Mouse (Mus musculus): ENCODE measurements around the gene Rasl12. TPM values are rescaled to one million over a fixed set of nuclear protein-coding genes. Genes with fewer than 3 reads are reported as not detected.

Rasl12 gene
- polyA plus RNA-seq (2012; rRNA removed) = 6.1 and 7.1 TPM in 2 replicates

GRCm38 (mm10) chr9:65398279-65398678, at the start of gene Rasl12:
Gene Rasl12 (plus strand): TSS chr9:65398506.

GRCm38 (mm10) chr9:65360641-65361448, 37.5 kb upstream of the Rasl12 start, which contains the start of gene Ubap1l:
Gene Ubap1l (plus strand): TSS chr9:65361041.

GRCm38 (mm10) chr9:65391613-65391964, 6.7 kb upstream of the Rasl12 start, which contains the start of gene Kbtbd13:
Gene Kbtbd13 (minus strand): TSS chr9:65391652.

GRCm38 (mm10) chr9:65422760-65423501, 24.6 kb downstream of the Rasl12 start, which contains the start of gene Slc51b:
Gene Slc51b (minus strand): TSS chr9:65422955.

GRCm38 (mm10) chr9:65435671-65436301, 37.5 kb downstream of the Rasl12 start, which contains the start of gene Mtfmt:
Gene Mtfmt (plus strand): TSS chr9:65435782.

GRCm38 (mm10) chr9:65460732-65461442, 62.6 kb downstream of the Rasl12 start, which contains the start of gene Spg21:
Gene Spg21 (plus strand): TSS chr9:65460947.

Other genes starting within 250 kb of the Rasl12 start
- 4.9 and 6.8 TPM in 2 replicates for gene Parp16, start 203.2 kb upstream of the Rasl12 start, polyA plus RNA-seq (2012; rRNA removed)
- 0.23 and 0.93 TPM in 2 replicates for gene Cilp, start 133.3 kb upstream of the Rasl12 start, polyA plus RNA-seq (2012; rRNA removed)
- 21.0 and 21.8 TPM in 2 replicates for gene Clpx, start 104.2 kb upstream of the Rasl12 start, polyA plus RNA-seq (2012; rRNA removed)
- gene Pdcd7, start 52.4 kb upstream of the Rasl12 start, polyA plus RNA-seq (2012; rRNA removed) = 15.6 and 16.1 TPM in 2 replicates
- gene Ubap1l, start 37.5 kb upstream of the Rasl12 start, polyA plus RNA-seq (2012; rRNA removed) = 5.6 and 6.2 TPM in 2 replicates
- gene Kbtbd13, start 6.9 kb upstream of the Rasl12 start, polyA plus RNA-seq (2012; rRNA removed) = 0.42 and 0.75 TPM in 2 replicates
- gene Slc51b, start 24.4 kb downstream of the Rasl12 start, polyA plus RNA-seq (2012; rRNA removed) = not detected in 2 replicates
- 25.3 and 27.0 TPM in 2 replicates for gene Mtfmt, start 37.3 kb downstream of the Rasl12 start, polyA plus RNA-seq (2012; rRNA removed)
- 54.4 and 58.0 TPM in 2 replicates for gene Spg21, start 62.4 kb downstream of the Rasl12 start, polyA plus RNA-seq (2012; rRNA removed)
- 1.4 and 1.9 TPM in 2 replicates for gene Ankdd1a, start 121.7 kb downstream of the Rasl12 start, polyA plus RNA-seq (2012; rRNA removed)
- gene Plekho2, start 181.5 kb downstream of the Rasl12 start, polyA plus RNA-seq (2012; rRNA removed) = 5.5 and 8.3 TPM in 2 replicates
- gene Pif1, start 188.7 kb downstream of the Rasl12 start, polyA plus RNA-seq (2012; rRNA removed) = 9.0 and 11.4 TPM in 2 replicates
- gene Rbpms2, start 231.1 kb downstream of the Rasl12 start, polyA plus RNA-seq (2012; rRNA removed) = 5.9 and 9.1 TPM in 2 replicates